Mouse (Mus musculus): ENCODE results near the gene Mycbp.

Gene Mycbp

GRCm38 (mm10) chr4:123939838-123940237 lies 35.2 kb downstream of the Mycbp start:
- DNase-seq (ENCODE audit: low read depth in 1 of 2, low spot score in 2 of 2), result peak; percentile 36 to 66

- DNase-seq (ENCODE audit: low read depth in 1 of 2, low spot score in 2 of 2), result peak; percentile 28 to 43
Measured at GRCm38 (mm10) chr4:123940878-123941277, 36.2 kb downstream of the Mycbp start.

DNA sequence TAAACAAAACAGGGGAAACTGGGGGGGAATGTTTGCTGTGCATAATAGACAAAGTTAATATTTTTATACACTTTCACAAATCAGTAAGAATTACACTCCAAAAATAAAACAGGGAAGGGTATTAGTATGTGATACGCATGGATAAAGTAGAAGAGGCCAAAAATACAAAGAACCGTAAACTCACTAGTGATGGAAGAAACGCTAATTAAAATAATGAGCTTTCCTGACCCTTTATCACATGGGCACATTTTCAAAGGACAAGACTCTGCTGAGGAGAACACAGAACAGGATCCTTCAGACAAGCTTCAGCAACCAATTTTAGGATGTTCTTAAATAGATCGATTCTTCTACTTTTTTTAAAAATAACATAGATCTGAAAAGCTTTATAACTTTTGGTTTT lies 42.1 kb downstream of the Mycbp start:
- DNase-seq (ENCODE audit: low read depth in 1 of 2, low spot score in 2 of 2), result no peak

- DNase-seq (ENCODE audit: low read depth in 1 of 2, low spot score in 2 of 2), result no peak
Measured at GRCm38 (mm10) chr4:123947149-123947548, 42.5 kb downstream of the Mycbp start.

GRCm38 (mm10) chr4:123948901-123949300 lies 44.3 kb downstream of the Mycbp start:
- no peak for DNase-seq (ENCODE audit: low read depth in 1 of 2, low spot score in 2 of 2)

DNA sequence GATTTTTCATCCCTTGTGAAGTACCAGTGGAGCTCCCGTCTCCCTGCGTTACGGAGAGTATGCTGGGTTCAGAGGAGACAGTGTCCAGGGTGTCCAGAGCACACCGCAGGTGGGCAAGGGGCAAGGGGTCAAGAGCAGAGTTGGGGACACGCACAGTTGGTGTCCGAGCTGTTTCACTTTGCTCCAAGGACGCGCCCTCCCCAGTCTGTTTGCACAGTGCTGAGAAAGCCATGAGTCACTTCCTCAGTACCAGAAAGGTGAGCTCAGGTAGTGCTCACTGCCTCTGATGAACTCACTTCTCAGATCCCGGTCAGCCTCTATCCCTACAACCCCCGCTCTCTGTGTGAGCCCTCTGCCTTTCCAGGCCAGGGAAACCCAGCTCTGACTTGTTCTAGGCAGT lies 45.0 kb downstream of the Mycbp start:
- no peak for DNase-seq (ENCODE audit: low read depth in 1 of 2, low spot score in 2 of 2)

GRCm38 (mm10) chr4:123952059-123952458 lies 47.4 kb downstream of the Mycbp start:
- peak in 1 of 2 experiments; percentile 26 for DNase-seq (ENCODE audit: low read depth in 1 of 2, low spot score in 2 of 2)

GRCm38 (mm10) chr4:123956703-123957491 lies 52.3 kb downstream of the Mycbp start:
- DNase-seq (ENCODE audit: low read depth in 1 of 2, low spot score in 2 of 2), result peak in 1 of 2 experiments; percentile 40

DNA sequence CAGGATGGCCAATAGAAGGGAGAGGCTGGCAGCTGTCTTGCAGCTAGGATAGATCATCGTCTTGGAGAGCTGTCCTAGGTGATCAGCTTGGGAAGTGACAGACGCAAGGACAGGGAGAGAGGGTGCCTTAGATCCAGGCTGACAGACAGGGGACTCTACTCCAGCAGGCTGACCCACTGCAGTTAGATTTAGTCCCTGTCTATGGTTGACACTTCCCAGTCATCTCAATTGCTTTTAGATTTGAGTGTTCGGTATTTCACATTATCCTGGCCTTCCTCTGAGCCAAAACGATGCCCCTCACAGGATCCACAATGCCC lies 52.8 kb downstream of the Mycbp start:
- no peak for DNase-seq (ENCODE audit: low read depth in 1 of 2, low spot score in 2 of 2)

DNA sequence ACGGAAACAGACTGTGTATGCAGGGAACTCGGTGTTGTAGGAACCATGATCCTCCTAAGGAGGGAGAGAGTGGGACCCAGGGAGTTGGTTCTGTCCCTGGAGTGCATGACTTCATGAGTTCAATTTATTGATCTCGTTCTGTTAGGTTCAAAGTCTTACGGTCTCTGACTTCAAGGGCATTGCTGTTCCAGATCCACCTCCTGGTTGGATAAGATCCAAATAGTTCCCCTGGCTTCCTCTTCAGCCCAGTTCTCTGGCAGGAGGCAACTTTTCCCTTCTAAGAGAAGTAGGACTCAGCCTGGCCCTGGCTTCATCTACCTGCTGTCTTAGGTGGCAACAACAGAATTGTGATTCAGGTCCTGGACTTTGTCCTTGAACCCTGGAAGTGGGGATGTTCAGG lies 53.3 kb downstream of the Mycbp start:
- no peak for DNase-seq (ENCODE audit: low read depth in 1 of 2, low spot score in 2 of 2)

DNA sequence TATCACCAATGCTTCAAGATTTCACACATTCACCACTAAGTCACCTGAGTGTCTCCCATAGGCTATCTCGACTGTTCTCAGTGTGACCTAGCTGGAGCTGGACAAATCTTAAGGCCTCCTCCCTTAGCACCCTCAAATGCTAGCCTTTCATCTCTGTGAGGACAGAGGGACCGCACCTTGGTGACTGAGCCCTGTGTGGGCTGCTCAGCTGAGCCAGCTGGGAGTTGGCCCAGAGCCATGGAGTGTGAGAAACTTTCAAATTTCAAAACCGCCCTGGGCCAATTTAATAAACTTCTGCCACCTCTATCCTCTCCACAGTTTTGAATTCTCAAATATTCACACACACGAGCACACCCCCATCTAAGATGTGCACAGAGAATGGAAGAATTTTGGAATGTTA lies 56.3 kb downstream of the Mycbp start:
- DNase-seq (ENCODE audit: low read depth in 1 of 2, low spot score in 2 of 2), result no peak

Measured in monocyte, adult 2 months (primary cell).